Mouse (Mus musculus): ENCODE results near the gene Boll.

DNA sequence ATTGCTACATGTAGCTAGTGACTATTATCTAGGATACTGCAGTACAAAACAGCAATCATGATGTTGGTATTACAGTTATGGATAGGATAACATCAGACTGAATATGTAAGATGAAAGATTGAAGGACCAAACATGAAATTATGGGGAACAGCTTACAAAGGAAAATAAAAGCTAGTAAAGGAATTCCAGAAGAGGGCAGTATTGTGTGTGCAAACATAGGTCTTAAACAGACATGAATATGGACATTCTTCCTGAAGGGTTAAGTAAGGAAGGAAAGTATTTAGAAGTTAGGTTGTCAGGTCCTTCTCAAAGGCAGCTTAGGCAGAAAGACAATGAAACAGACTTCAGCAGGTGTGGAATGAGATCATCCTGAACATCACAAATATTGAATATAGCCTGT is 62.2 kb downstream of the Boll start:
- TF ChIP-seq EP300 (IDR thresholded peaks at IDR 0.05; ENCODE audit: low read depth) (no peak), CTCF (IDR thresholded peaks at IDR 0.05; ENCODE audit: low read depth) (peak; percentile 48)
